Mouse (Mus musculus) erythroblast, embryonic 14.5 days (primary cell): ENCODE measurements at regions not wholly inside any gene's neighbourhood (a gene's known extent, or its start where the extent isn't known, plus 50 kb on each side); places are given as distances from the start of the nearest gene placed in this dataset.

ENCODE experiments used
- H3K27me3 ChIP-seq: 2 replicates; pipeline ENCODE4 v1.6.1; 2012; ENCODE audit warnings: inconsistent platforms; ENCODE audit not compliant: control insufficient read depth
- H3K36me3 ChIP-seq: 2 replicates; pipeline ENCODE4 v1.6.1; 2012; ENCODE audit warnings: mild to moderate bottlenecking, inconsistent platforms; ENCODE audit not compliant: control insufficient read depth
- H3K4me1 ChIP-seq: 2 replicates; pipeline ENCODE4 v1.6.1; 2012; ENCODE audit warnings: inconsistent platforms; ENCODE audit not compliant: control insufficient read depth
- H3K4me3 ChIP-seq: replicated peaks from 2 replicates; pipeline ENCODE3; 2012; ENCODE audit warnings: moderate library complexity, mild to moderate bottlenecking, inconsistent platforms
- H3K9me3 ChIP-seq: 2 replicates; pipeline ENCODE4 v1.6.1; 2012; ENCODE audit warnings: low read length, inconsistent platforms, mixed read lengths; ENCODE audit not compliant: control insufficient read depth
- GATA1 ChIP-seq: IDR thresholded peaks from 2 replicates; pipeline ENCODE4 v1.6.1; 2012; ENCODE audit warnings: low read length, inconsistent platforms, mixed read lengths
- TAL1 ChIP-seq: IDR thresholded peaks from 3 replicates; pipeline ENCODE4 v1.6.1; 2012; ENCODE audit warnings: low read length, inconsistent platforms, mixed read lengths

DNA sequence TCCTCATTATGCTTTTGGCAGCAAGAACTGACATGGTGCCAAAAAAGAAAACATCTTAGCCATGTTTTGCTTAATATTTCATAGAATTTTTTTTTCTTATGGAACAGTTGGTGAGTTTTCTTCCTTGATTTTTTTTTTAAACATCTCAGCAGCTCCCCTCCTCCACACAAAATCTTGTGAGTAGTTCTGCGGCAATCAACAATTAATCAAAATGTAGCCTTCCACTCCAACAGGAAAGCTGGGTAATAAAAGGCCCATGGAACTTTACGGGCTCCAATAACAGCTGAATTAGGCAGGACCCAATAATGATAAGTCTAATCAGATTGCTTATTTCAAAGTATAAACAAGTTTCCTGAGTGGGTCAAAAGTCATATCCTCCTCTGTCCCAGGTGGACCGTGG is 324.7 kb downstream of the Epha4 start:
- TF ChIP-seq TAL1 (no peak), GATA1 (no peak)
- H3K36me3 ChIP-seq = no peaks in the 10 kb centered on the region
- no peaks in the 10 kb centered on the region for H3K4me1 ChIP-seq
- H3K4me3 ChIP-seq = no peak overlapping the region
- H3K27me3 ChIP-seq = no peaks in the 10 kb centered on the region
- no peaks in the 10 kb centered on the region for H3K9me3 ChIP-seq

GRCm38 (mm10) chr1:77201321-77201917 is 313.5 kb downstream of the Epha4 start:
- Histone ChIP-seq H3K4me3 (no peak overlapping the region), H3K9me3 (no peaks in the 10 kb centered on the region; the same call in 1 of the 2 replicates), H3K4me1 (no peaks in the 10 kb centered on the region), H3K27me3 (no peaks in the 10 kb centered on the region), H3K36me3 (no peaks in the 10 kb centered on the region)
- TF ChIP-seq GATA1 = no peak
- no peak for TF ChIP-seq TAL1

- H3K4me3 ChIP-seq = no peak overlapping the region
- H3K4me1 ChIP-seq = no peaks in the 10 kb centered on the region
- no peaks in the 10 kb centered on the region for H3K36me3 ChIP-seq
- TF ChIP-seq GATA1 (no peak), TAL1 (no peak)
- no peaks in the 10 kb centered on the region; the same call in 1 of the 2 replicates for H3K9me3 ChIP-seq
- H3K27me3 ChIP-seq = no peaks in the 10 kb centered on the region
These were observed 311.9 kb downstream of the Epha4 start for GRCm38 (mm10) chr1:77202948-77203347.

GRCm38 (mm10) chr1:77206535-77206934 is 308.4 kb downstream of the Epha4 start:
- Histone ChIP-seq H3K27me3 (no peaks in the 10 kb centered on the region), H3K36me3 (no peaks in the 10 kb centered on the region), H3K4me1 (no peaks in the 10 kb centered on the region)

DNA sequence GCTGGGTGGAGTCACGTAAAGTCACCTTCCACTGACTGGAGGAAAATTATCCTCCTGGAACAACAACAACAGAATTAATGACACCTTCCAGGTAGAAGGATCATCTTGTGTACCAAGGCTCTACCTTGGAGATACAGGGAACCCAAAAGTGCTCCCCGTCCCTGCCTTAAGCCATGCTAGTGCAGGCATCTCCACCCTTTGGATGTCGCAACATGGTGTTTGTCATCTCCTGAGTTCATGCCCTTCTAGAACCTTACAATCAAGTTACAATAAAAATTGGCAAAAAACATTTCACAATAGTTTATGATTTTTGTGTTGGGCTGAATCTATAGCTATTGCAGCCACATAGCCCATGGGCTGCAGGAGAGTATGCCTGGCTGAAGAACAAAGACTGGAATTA is 305.5 kb downstream of the Epha4 start:
- no peaks in the 10 kb centered on the region for H3K27me3 ChIP-seq
- H3K36me3 ChIP-seq = no peaks in the 10 kb centered on the region
- no peak for TF ChIP-seq TAL1
- TF ChIP-seq GATA1 = no peak
- peaks cover 2% of the 10 kb centered on the region; the same call in 1 of the 2 replicates for H3K4me1 ChIP-seq
- no peak overlapping the region for H3K4me3 ChIP-seq
- H3K9me3 ChIP-seq = no peaks in the 10 kb centered on the region

More at GRCm38 (mm10) chr1:77206535-77206934, 308.4 kb downstream of the Epha4 start:
- Histone ChIP-seq H3K9me3 (no peaks in the 10 kb centered on the region), H3K4me3 (no peak overlapping the region)
- TF ChIP-seq GATA1 = no peak
- TF ChIP-seq TAL1 = no peak

DNA sequence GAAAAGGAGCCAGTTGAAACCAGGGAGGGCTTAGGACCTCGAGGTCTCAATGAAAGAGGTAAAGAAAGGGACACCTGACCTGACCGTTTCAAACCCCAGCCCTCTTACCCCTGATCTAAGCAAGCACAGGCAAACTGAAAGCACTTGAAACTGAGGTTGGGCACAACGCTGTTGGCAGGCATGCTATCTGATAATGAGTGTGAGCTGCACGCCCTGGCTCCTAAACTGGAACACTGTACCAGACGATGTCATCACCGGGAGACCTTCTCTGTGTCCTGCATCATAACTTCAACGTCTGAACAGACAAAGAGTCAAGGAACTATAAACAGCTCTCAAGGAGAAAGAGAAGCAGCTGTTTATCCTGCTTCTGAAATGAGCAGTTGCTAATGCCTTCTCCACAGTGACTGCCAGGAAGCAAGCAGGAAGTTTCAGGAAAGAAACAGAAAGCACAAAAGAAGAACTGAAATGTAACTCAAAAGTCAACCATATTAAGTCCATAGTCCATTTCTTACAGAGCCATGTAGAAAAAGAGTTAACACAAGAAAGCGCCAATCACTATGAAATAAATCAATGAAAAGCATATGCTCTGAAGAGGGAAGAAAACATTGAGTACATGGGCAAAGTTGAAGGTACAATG is 301.3 kb downstream of the Epha4 start:
- H3K4me3 ChIP-seq = peak overlapping the region; percentile 3

GRCm38 (mm10) chr1:77219488-77220321 is 295.2 kb downstream of the Epha4 start:
- H3K9me3 ChIP-seq = no peaks in the 10 kb centered on the region
- TF ChIP-seq TAL1 = no peak
- TF ChIP-seq GATA1 = no peak
- H3K36me3 ChIP-seq = no peaks in the 10 kb centered on the region
- H3K4me1 ChIP-seq = peaks cover 5% of the 10 kb centered on the region
- H3K27me3 ChIP-seq = no peaks in the 10 kb centered on the region
- H3K4me3 ChIP-seq = no peak overlapping the region

More for the DNA sequence above, 301.3 kb downstream of the Epha4 start:
- TF ChIP-seq GATA1 = no peak
- no peak for TF ChIP-seq TAL1
- no peaks in the 10 kb centered on the region for H3K9me3 ChIP-seq
- H3K36me3 ChIP-seq = no peaks in the 10 kb centered on the region
- H3K27me3 ChIP-seq = no peaks in the 10 kb centered on the region
- peaks cover 2% of the 10 kb centered on the region; the same call in 1 of the 2 replicates for H3K4me1 ChIP-seq

DNA sequence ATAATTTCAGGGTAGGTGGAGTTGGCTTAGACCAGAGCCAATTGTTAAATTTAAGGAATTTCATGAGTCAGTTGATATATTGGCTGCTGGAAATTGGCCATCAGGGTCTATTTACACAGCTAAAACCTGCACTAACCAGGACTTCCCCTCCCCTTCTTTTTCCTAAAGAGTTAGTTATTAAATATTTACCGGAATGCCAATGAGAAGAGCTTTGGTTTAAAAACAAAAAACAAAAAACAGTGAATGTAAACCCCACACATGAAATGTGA is 294.6 kb downstream of the Epha4 start:
- Histone ChIP-seq H3K4me1 (peaks cover 5% of the 10 kb centered on the region), H3K4me3 (no peak overlapping the region), H3K36me3 (no peaks in the 10 kb centered on the region), H3K27me3 (no peaks in the 10 kb centered on the region), H3K9me3 (no peaks in the 10 kb centered on the region)
- TF ChIP-seq GATA1 (no peak), TAL1 (no peak)

- no peaks in the 10 kb centered on the region for H3K36me3 ChIP-seq
- peaks cover 5% of the 10 kb centered on the region for H3K4me1 ChIP-seq
- H3K9me3 ChIP-seq = no peaks in the 10 kb centered on the region
- TF ChIP-seq GATA1 (no peak), TAL1 (no peak)
- no peaks in the 10 kb centered on the region for H3K27me3 ChIP-seq
- H3K4me3 ChIP-seq = no peak overlapping the region
These were observed 294.1 kb downstream of the Epha4 start for GRCm38 (mm10) chr1:77220783-77221182.
